Mouse (Mus musculus): ENCODE measurements at regions not wholly inside any gene's neighbourhood (a gene's known extent, or its start where the extent isn't known, plus 50 kb on each side); places are given as distances from the start of the nearest gene placed in this dataset.

- Histone ChIP-seq H3K9me3 (ENCODE audit: control insufficient read depth, low read length) (no peaks in the 10 kb centered on the region), H3K9ac (ENCODE audit: low read length) (no peak overlapping the region), H3K4me3 (ENCODE audit: control insufficient read depth in 1 of 2, insufficient read depth in 1 of 2, low read depth in 1 of 2, low read length in 2 of 2) (no peak overlapping the region), H3K27me3 (ENCODE audit: control insufficient read depth, insufficient read depth, low read length) (no peaks in the 10 kb centered on the region), H3K4me1 (ENCODE audit: control insufficient read depth in 2 of 2, insufficient read depth in 2 of 2, low read length in 2 of 2) (peaks cover 17 to 29% of the 10 kb centered on the region in 2 experiments), H3K27ac (replicated peaks in 1 of 2; ENCODE audit: control insufficient read depth in 1 of 2, insufficient read depth in 1 of 2, low read depth in 2 of 2, low read length in 2 of 2) (no peak overlapping the region), H3K4me2 (ENCODE audit: low read length) (peak overlapping the region; percentile 9; the same call in 1 of the 2 replicates), H3K36me3 (ENCODE audit: control insufficient read depth, insufficient read depth, low read length) (no peaks in the 10 kb centered on the region)
- ATAC-seq (ENCODE audit: insufficient number of reproducible peaks, insufficient read depth, low FRiP score, low read depth): no peak
- 12% methylated on average over 9 of the region's 9 CpGs for WGBS
Measured at GRCm38 (mm10) chr10:84019381-84019780, 296.7 kb downstream of the 1500009L16Rik start.

GRCm38 (mm10) chr10:84020023-84020620 is 297.5 kb downstream of the 1500009L16Rik start:
- Histone ChIP-seq H3K9me3 (ENCODE audit: control insufficient read depth, low read length) (no peaks in the 10 kb centered on the region), H3K4me1 (ENCODE audit: control insufficient read depth in 2 of 2, insufficient read depth in 2 of 2, low read length in 2 of 2) (peaks cover 19 to 29% of the 10 kb centered on the region in 2 experiments), H3K4me2 (ENCODE audit: low read length) (no peak overlapping the region), H3K36me3 (ENCODE audit: control insufficient read depth, insufficient read depth, low read length) (no peaks in the 10 kb centered on the region), H3K4me3 (ENCODE audit: control insufficient read depth in 1 of 2, insufficient read depth in 1 of 2, low read depth in 1 of 2, low read length in 2 of 2) (no peak overlapping the region), H3K27me3 (ENCODE audit: control insufficient read depth, insufficient read depth, low read length) (no peaks in the 10 kb centered on the region), H3K27ac (replicated peaks in 1 of 2; ENCODE audit: control insufficient read depth in 1 of 2, insufficient read depth in 1 of 2, low read depth in 2 of 2, low read length in 2 of 2) (no peak overlapping the region), H3K9ac (ENCODE audit: low read length) (no peak overlapping the region)
- no peak for ATAC-seq (ENCODE audit: insufficient number of reproducible peaks, insufficient read depth, low FRiP score, low read depth)
- 51% methylated on average over 10 of the region's 10 CpGs for WGBS

- peak overlapping the region in 1 of 2 experiments; percentile 14; a peak in 1 of 4 replicates for H3K27ac ChIP-seq (replicated peaks in 1 of 2; ENCODE audit: control insufficient read depth in 1 of 2, insufficient read depth in 1 of 2, low read depth in 2 of 2, low read length in 2 of 2)
- ATAC-seq (ENCODE audit: insufficient number of reproducible peaks, insufficient read depth, low FRiP score, low read depth): no peak
Measured at GRCm38 (mm10) chr10:84021167-84022120, 298.8 kb downstream of the 1500009L16Rik start.

DNA sequence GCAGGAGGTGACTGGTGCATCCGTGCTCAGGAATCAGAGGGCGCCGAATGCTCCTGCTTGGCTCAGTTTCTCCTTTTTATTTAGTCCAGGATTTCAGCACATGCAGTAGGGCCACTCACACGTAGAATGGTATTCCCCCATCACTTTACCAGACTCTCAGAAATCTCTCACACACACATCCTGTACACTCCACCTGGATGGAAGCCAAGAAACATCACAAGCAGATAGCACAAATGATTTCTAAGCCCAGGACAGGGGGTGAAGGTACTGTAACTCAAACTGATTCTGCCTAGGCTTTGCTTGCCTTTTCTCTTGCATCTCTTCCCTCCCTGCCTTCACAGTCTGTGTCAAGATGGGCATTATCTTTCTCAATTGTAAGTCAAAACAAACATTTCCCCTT is 301.6 kb downstream of the 1500009L16Rik start:
- peak overlapping the region in 1 of 2 experiments; percentile 14; a peak in 1 of 4 replicates for H3K27ac ChIP-seq (replicated peaks in 1 of 2; ENCODE audit: control insufficient read depth in 1 of 2, insufficient read depth in 1 of 2, low read depth in 2 of 2, low read length in 2 of 2)
- 46% methylated on average over 4 of the region's 4 CpGs for WGBS
- H3K36me3 ChIP-seq (ENCODE audit: control insufficient read depth, insufficient read depth, low read length): no peaks in the 10 kb centered on the region
- H3K27me3 ChIP-seq (ENCODE audit: control insufficient read depth, insufficient read depth, low read length): no peaks in the 10 kb centered on the region
- H3K4me1 ChIP-seq (ENCODE audit: control insufficient read depth in 2 of 2, insufficient read depth in 2 of 2, low read length in 2 of 2): peaks cover 27 to 33% of the 10 kb centered on the region in 2 experiments
- H3K9ac ChIP-seq (ENCODE audit: low read length): no peak overlapping the region; the same call in 1 of the 2 replicates
- H3K4me3 ChIP-seq (ENCODE audit: control insufficient read depth in 1 of 2, insufficient read depth in 1 of 2, low read depth in 1 of 2, low read length in 2 of 2): no peak overlapping the region
- H3K9me3 ChIP-seq (ENCODE audit: control insufficient read depth, low read length): no peaks in the 10 kb centered on the region
- no peak overlapping the region for H3K4me2 ChIP-seq (ENCODE audit: low read length)
- ATAC-seq (ENCODE audit: insufficient number of reproducible peaks, insufficient read depth, low FRiP score, low read depth): no peak

More at GRCm38 (mm10) chr10:84021167-84022120, 298.8 kb downstream of the 1500009L16Rik start:
- Histone ChIP-seq H3K36me3 (ENCODE audit: control insufficient read depth, insufficient read depth, low read length) (no peaks in the 10 kb centered on the region), H3K4me1 (ENCODE audit: control insufficient read depth in 2 of 2, insufficient read depth in 2 of 2, low read length in 2 of 2) (peaks cover 19 to 31% of the 10 kb centered on the region in 2 experiments), H3K9ac (ENCODE audit: low read length) (no peak overlapping the region; the same call in 1 of the 2 replicates), H3K4me3 (ENCODE audit: control insufficient read depth in 1 of 2, insufficient read depth in 1 of 2, low read depth in 1 of 2, low read length in 2 of 2) (no peak overlapping the region), H3K4me2 (ENCODE audit: low read length) (no peak overlapping the region), H3K9me3 (ENCODE audit: control insufficient read depth, low read length) (no peaks in the 10 kb centered on the region), H3K27me3 (ENCODE audit: control insufficient read depth, insufficient read depth, low read length) (no peaks in the 10 kb centered on the region)
- 61% methylated on average over 12 of the region's 12 CpGs for WGBS

DNA sequence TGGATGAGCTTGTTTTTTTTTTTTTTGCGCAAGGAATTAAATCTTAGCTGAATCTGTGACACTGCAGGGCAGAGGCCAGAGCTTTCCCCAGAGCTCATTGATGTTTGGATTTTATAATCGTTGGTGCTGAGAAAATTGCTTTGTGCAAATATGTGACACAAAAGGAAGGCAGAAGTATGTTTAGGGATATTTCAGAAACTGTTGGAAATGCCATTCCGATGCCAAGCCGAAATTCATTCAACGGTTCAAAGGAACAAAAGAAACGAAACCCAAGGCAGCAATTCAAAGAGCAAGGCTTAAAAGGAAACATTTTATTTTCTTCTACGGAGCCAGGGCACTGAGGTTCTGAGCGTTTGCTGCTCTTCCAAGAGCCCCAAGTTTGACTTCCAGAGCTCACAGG is 302.2 kb downstream of the 1500009L16Rik start:
- peaks cover 24 to 30% of the 10 kb centered on the region in 2 experiments for H3K4me1 ChIP-seq (ENCODE audit: control insufficient read depth in 2 of 2, insufficient read depth in 2 of 2, low read length in 2 of 2)
- WGBS: 80% methylated on average over 8 of the region's 8 CpGs
- H3K27ac ChIP-seq (replicated peaks in 1 of 2; ENCODE audit: control insufficient read depth in 1 of 2, insufficient read depth in 1 of 2, low read depth in 2 of 2, low read length in 2 of 2): no peak overlapping the region
- no peak overlapping the region for H3K4me3 ChIP-seq (ENCODE audit: control insufficient read depth in 1 of 2, insufficient read depth in 1 of 2, low read depth in 1 of 2, low read length in 2 of 2)
- H3K36me3 ChIP-seq (ENCODE audit: control insufficient read depth, insufficient read depth, low read length): no peaks in the 10 kb centered on the region
- no peak overlapping the region for H3K4me2 ChIP-seq (ENCODE audit: low read length)
- H3K9me3 ChIP-seq (ENCODE audit: control insufficient read depth, low read length): no peaks in the 10 kb centered on the region
- no peak for ATAC-seq (ENCODE audit: insufficient number of reproducible peaks, insufficient read depth, low FRiP score, low read depth)
- no peaks in the 10 kb centered on the region for H3K27me3 ChIP-seq (ENCODE audit: control insufficient read depth, insufficient read depth, low read length)
- no peak overlapping the region for H3K9ac ChIP-seq (ENCODE audit: low read length)

DNA sequence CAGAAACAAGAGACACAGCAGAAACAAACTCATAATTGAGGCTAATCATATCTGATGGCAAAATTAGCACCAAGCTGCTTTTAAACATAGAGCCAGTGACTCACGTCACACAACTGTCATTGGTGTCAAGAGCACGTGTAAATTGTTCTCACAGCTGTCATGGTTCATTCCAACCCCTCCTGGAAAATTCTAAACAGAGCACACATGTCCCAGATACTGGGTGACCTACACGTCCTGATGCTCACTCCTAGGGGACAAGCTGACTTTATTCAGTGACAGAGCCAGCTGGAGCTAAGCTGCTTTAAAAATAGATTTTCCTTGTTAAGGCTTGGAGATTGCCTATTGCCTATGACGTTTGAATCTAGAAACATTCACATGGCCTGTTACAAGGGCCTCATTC is 304.1 kb downstream of the 1500009L16Rik start:
- H3K4me2 ChIP-seq (ENCODE audit: low read length): no peak overlapping the region
- no peaks in the 10 kb centered on the region for H3K9me3 ChIP-seq (ENCODE audit: control insufficient read depth, low read length)
- no peaks in the 10 kb centered on the region for H3K27me3 ChIP-seq (ENCODE audit: control insufficient read depth, insufficient read depth, low read length)
- H3K9ac ChIP-seq (ENCODE audit: low read length): no peak overlapping the region
- peak; percentile 91 for ATAC-seq (ENCODE audit: insufficient number of reproducible peaks, insufficient read depth, low FRiP score, low read depth)
- peak overlapping the region; percentile 69 to 85 for H3K27ac ChIP-seq (replicated peaks in 1 of 2; ENCODE audit: control insufficient read depth in 1 of 2, insufficient read depth in 1 of 2, low read depth in 2 of 2, low read length in 2 of 2)
- 14% methylated on average over 4 of the region's 4 CpGs for WGBS
- no peaks in the 10 kb centered on the region for H3K36me3 ChIP-seq (ENCODE audit: control insufficient read depth, insufficient read depth, low read length)
- no peak overlapping the region for H3K4me3 ChIP-seq (ENCODE audit: control insufficient read depth in 1 of 2, insufficient read depth in 1 of 2, low read depth in 1 of 2, low read length in 2 of 2)
- H3K4me1 ChIP-seq (ENCODE audit: control insufficient read depth in 2 of 2, insufficient read depth in 2 of 2, low read length in 2 of 2): peaks cover 14 to 15% of the 10 kb centered on the region in 2 experiments

- no peaks in the 10 kb centered on the region for H3K9me3 ChIP-seq (ENCODE audit: control insufficient read depth, low read length)
- ATAC-seq (ENCODE audit: insufficient number of reproducible peaks, insufficient read depth, low FRiP score, low read depth): no peak
- H3K4me1 ChIP-seq (ENCODE audit: control insufficient read depth in 2 of 2, insufficient read depth in 2 of 2, low read length in 2 of 2): peaks cover 0 to 3% of the 10 kb centered on the region in 2 experiments; a peak in 2 of 4 replicates
- H3K36me3 ChIP-seq (ENCODE audit: control insufficient read depth, insufficient read depth, low read length): no peaks in the 10 kb centered on the region
- no peak overlapping the region for H3K4me3 ChIP-seq (ENCODE audit: control insufficient read depth in 1 of 2, insufficient read depth in 1 of 2, low read depth in 1 of 2, low read length in 2 of 2)
- no peak overlapping the region for H3K9ac ChIP-seq (ENCODE audit: low read length)
- 68% methylated on average over 11 of the region's 11 CpGs for WGBS
- H3K4me2 ChIP-seq (ENCODE audit: low read length): no peak overlapping the region
- no peaks in the 10 kb centered on the region for H3K27me3 ChIP-seq (ENCODE audit: control insufficient read depth, insufficient read depth, low read length)
- H3K27ac ChIP-seq (replicated peaks in 1 of 2; ENCODE audit: control insufficient read depth in 1 of 2, insufficient read depth in 1 of 2, low read depth in 2 of 2, low read length in 2 of 2): no peak overlapping the region
Measured at GRCm38 (mm10) chr10:84036131-84036877, 313.6 kb downstream of the 1500009L16Rik start.
